ENCODE assay signal across 8 mouse cellular contexts in genomic region chr10:69253686-69254080, GRCm38 (mm10). TPM values are rescaled to one million over a fixed set of nuclear protein-coding genes. Genes with fewer than 3 reads are reported as not detected.
DNase-seq lines count a peak whose midpoint lies in the region; ATAC-seq and TF ChIP-seq lines count a peak whose summit lies in the region.

No protein-coding gene starts in this region.

- TF ChIP-seq CTCF in kidney, adult 2 months (conservative IDR thresholded peaks at IDR 0.05; ENCODE audit: insufficient read depth, insufficient read length, low read depth, low read length): no peak
- TF ChIP-seq CTCF in bone marrow macrophage, adult 2 months (IDR thresholded peaks at IDR 0.05; ENCODE audit: low read depth, low read length): no peak
- TF ChIP-seq CTCF in heart, postnatal 0 days (IDR thresholded peaks at IDR 0.05; ENCODE audit: low read depth): no peak

- WGBS in kidney, adult 2 months: 30% methylated on average over 5 of the region's 5 CpGs
- WGBS in heart, postnatal 0 days: 40% methylated on average over 5 of the region's 5 CpGs
- 56% methylated on average over 5 of the region's 5 CpGs for WGBS in liver, embryonic 11.5 days

- no peak overlapping the region for H3K4me3 ChIP-seq in kidney, adult 2 months (ENCODE audit: insufficient read depth, low read depth, low read length)
- no peak overlapping the region for H3K4me3 ChIP-seq in bone marrow macrophage, adult 2 months (ENCODE audit: insufficient read depth, low read length)
- H3K4me3 ChIP-seq in heart, postnatal 0 days (ENCODE audit: low read depth, low read length): no peak overlapping the region
- no peak overlapping the region for H3K4me3 ChIP-seq in liver, embryonic 11.5 days (ENCODE audit: low read depth, low read length)

- ATAC-seq in heart, postnatal 0 days (ENCODE audit: insufficient read depth, low read depth): no peak
- ATAC-seq in liver, embryonic 11.5 days (replicated peaks; ENCODE audit: low FRiP score): no peak

- H3K27me3 ChIP-seq in kidney, adult 2 months (replicated peaks; ENCODE audit: control insufficient read depth, insufficient read depth, low read length): no peaks in the 10 kb centered on the region
- no peaks in the 10 kb centered on the region for H3K27me3 ChIP-seq in heart, postnatal 0 days (ENCODE audit: control insufficient read depth, insufficient read depth, low read length)
- no peaks in the 10 kb centered on the region for H3K27me3 ChIP-seq in liver, embryonic 11.5 days (replicated peaks; ENCODE audit: control insufficient read depth, insufficient read depth, low read length)

- no peak overlapping the region for H3K4me2 ChIP-seq in heart, postnatal 0 days (ENCODE audit: low read depth, low read length)
- no peak overlapping the region for H3K4me2 ChIP-seq in liver, embryonic 11.5 days

- H3K9me3 ChIP-seq in heart, postnatal 0 days (replicated peaks; ENCODE audit: control insufficient read depth, low read length): no peaks in the 10 kb centered on the region
- no peaks in the 10 kb centered on the region for H3K9me3 ChIP-seq in liver, embryonic 11.5 days (ENCODE audit: control insufficient read depth, low read length)

- peaks cover 39% of the 10 kb centered on the region for H3K4me1 ChIP-seq in kidney, adult 2 months (ENCODE audit: control insufficient read depth, insufficient read depth, low read length)
- peaks cover 33% of the 10 kb centered on the region for H3K4me1 ChIP-seq in bone marrow macrophage, adult 2 months (ENCODE audit: control insufficient read depth, insufficient read depth, low read length)
- H3K4me1 ChIP-seq in heart, postnatal 0 days (ENCODE audit: control insufficient read depth, insufficient read depth): peaks cover 32% of the 10 kb centered on the region
- H3K4me1 ChIP-seq in liver, embryonic 11.5 days (replicated peaks; ENCODE audit: control insufficient read depth, insufficient read depth, low read length): peaks cover 25% of the 10 kb centered on the region

- H3K27ac ChIP-seq in kidney, adult 2 months (ENCODE audit: insufficient read depth, low read depth, low read length): peak overlapping the region; percentile 96
- peak overlapping the region; percentile 82 for H3K27ac ChIP-seq in bone marrow macrophage, adult 2 months (ENCODE audit: insufficient read depth, low read depth, low read length)
- peak overlapping the region; percentile 85 for H3K27ac ChIP-seq in heart, postnatal 0 days (ENCODE audit: low read depth)
- H3K27ac ChIP-seq in liver, embryonic 11.5 days (ENCODE audit: low read depth, low read length): peak overlapping the region; percentile 79

- H3K36me3 ChIP-seq in kidney, adult 2 months (ENCODE audit: control insufficient read depth, insufficient read depth, low read length): no peaks in the 10 kb centered on the region; the same call in 1 of the 2 replicates
- peaks cover 38% of the 10 kb centered on the region for H3K36me3 ChIP-seq in heart, postnatal 0 days (replicated peaks; ENCODE audit: control insufficient read depth, insufficient read depth, low read length)
- 0 out of 2 replicates have a peak, but pooled peaks cover 2% of the 10 kb centered on the region for H3K36me3 ChIP-seq in liver, embryonic 11.5 days (ENCODE audit: control insufficient read depth, insufficient read depth, low read length)

- no peak overlapping the region for H3K9ac ChIP-seq in heart, postnatal 0 days (replicated peaks; ENCODE audit: low read depth, low read length)
- H3K9ac ChIP-seq in liver, embryonic 11.5 days (ENCODE audit: low read depth, low read length): no peak overlapping the region

- DNase-seq in kidney, adult 2 months: no peak
- DNase-seq in kidney, postnatal 25 days: no peak
- no peak for DNase-seq in heart, postnatal 0 days (ENCODE audit: low spot score)
- no peak for DNase-seq in liver, embryonic 11.5 days (ENCODE audit: low spot score)
- no peak for DNase-seq in yolk sac, embryonic 10.5 days (ENCODE audit: low spot score)
- DNase-seq in layer of hippocampus, postnatal 10 days (ENCODE audit: low spot score in 2 of 2): no peak
- DNase-seq in Muller cell, postnatal 12 days (ENCODE audit: inconsistent ontology term): no peak

- no peak for TF ChIP-seq POLR2A in kidney, adult 2 months (IDR thresholded peaks at IDR 0.05; ENCODE audit: low read depth, low read length)
- no peak for TF ChIP-seq POLR2A in bone marrow macrophage, adult 2 months (IDR thresholded peaks at IDR 0.05; ENCODE audit: borderline replicate concordance, low read depth, low read length)

- TF ChIP-seq EP300 in heart, postnatal 0 days (IDR thresholded peaks at IDR 0.05; ENCODE audit: low read depth): no peak

RNA-seq across cellular contexts. Expression of gene A930033H14Rik, which starts 40.8 kb away (rescaled TPM):
- polyA plus RNA-seq in kidney, adult 2 months (2012; rRNA removed): 0.94 and 1.1 TPM in 2 replicates
- 1.8 and 2.0 TPM in 2 replicates for polyA plus RNA-seq in bone marrow macrophage, adult 2 months (2012; ENCODE audit: insufficient read depth, insufficient read length, missing spikeins)
- 1.5 and 1.7 TPM in 2 replicates for total RNA-seq in heart, postnatal 0 days (2014; rRNA removed; ENCODE audit: low replicate concordance)
- 2.2 and 2.3 TPM in 2 replicates for polyA plus RNA-seq in heart, postnatal 0 days (2015; fragmentation: Nextera tagmentation; extraction: Ambion mirVana)
- 1.1 and 1.6 TPM in 2 replicates for polyA plus RNA-seq in liver, embryonic 11.5 days (2014; fragmentation: Nextera tagmentation; extraction: Ambion mirVana)
- 1 to 10 TPM; 4.3 to 5.5 TPM for total RNA-seq in layer of hippocampus, postnatal 10 days (2021)
